Mouse (Mus musculus) erythroblast, embryonic 14.5 days (primary cell): ENCODE results near the gene Cdkn2aip. TPM values are rescaled to one million over a fixed set of nuclear protein-coding genes. Genes with fewer than 3 reads are reported as not detected.
A peak's percentile ranks its signal among the peaks of the same experiment; 100 is the strongest.

ENCODE experiments used
- H3K27me3 ChIP-seq: 2 replicates; pipeline ENCODE4 v1.6.1; 2012; ENCODE audit warnings: inconsistent platforms; ENCODE audit not compliant: control insufficient read depth
- H3K36me3 ChIP-seq: 2 replicates; pipeline ENCODE4 v1.6.1; 2012; ENCODE audit warnings: mild to moderate bottlenecking, inconsistent platforms; ENCODE audit not compliant: control insufficient read depth
- H3K4me1 ChIP-seq: 2 replicates; pipeline ENCODE4 v1.6.1; 2012; ENCODE audit warnings: inconsistent platforms; ENCODE audit not compliant: control insufficient read depth
- H3K4me3 ChIP-seq: replicated peaks from 2 replicates; pipeline ENCODE3; 2012; ENCODE audit warnings: moderate library complexity, mild to moderate bottlenecking, inconsistent platforms
- H3K9me3 ChIP-seq: 2 replicates; pipeline ENCODE4 v1.6.1; 2012; ENCODE audit warnings: low read length, inconsistent platforms, mixed read lengths; ENCODE audit not compliant: control insufficient read depth
- GATA1 ChIP-seq: IDR thresholded peaks from 2 replicates; pipeline ENCODE4 v1.6.1; 2012; ENCODE audit warnings: low read length, inconsistent platforms, mixed read lengths
- TAL1 ChIP-seq: IDR thresholded peaks from 3 replicates; pipeline ENCODE4 v1.6.1; 2012; ENCODE audit warnings: low read length, inconsistent platforms, mixed read lengths
- polyA plus RNA-seq: library from polyadenylated mRNA; stranded (reverse); fragments of >175 nt; gene quantifications from 2 replicates; pipeline ENCODE4 v1.2.3, GENCODE M21; 2012

Cdkn2aip gene
- polyA plus RNA-seq, 1 experiment: 2.2 TPM

- Histone ChIP-seq H3K27me3 (peaks cover 4% of the 10 kb centered on the region; the same call in 1 of the 2 replicates), H3K36me3 (no peaks in the 10 kb centered on the region), H3K4me3 (no peak overlapping the region), H3K9me3 (no peaks in the 10 kb centered on the region), H3K4me1 (no peaks in the 10 kb centered on the region)
- TF ChIP-seq GATA1 (no peak), TAL1 (no peak)
Observed at GRCm38 (mm10) chr8:47744803-47745202, 31.1 kb upstream of the Cdkn2aip start.

GRCm38 (mm10) chr8:47743419-47743818 is 29.7 kb upstream of the Cdkn2aip start:
- TF ChIP-seq TAL1 (no peak), GATA1 (no peak)
- Histone ChIP-seq H3K4me1 (no peaks in the 10 kb centered on the region), H3K27me3 (peaks cover 4% of the 10 kb centered on the region; the same call in 1 of the 2 replicates), H3K9me3 (no peaks in the 10 kb centered on the region), H3K36me3 (no peaks in the 10 kb centered on the region), H3K4me3 (no peak overlapping the region)

- Histone ChIP-seq H3K36me3 (no peaks in the 10 kb centered on the region), H3K4me1 (no peaks in the 10 kb centered on the region), H3K4me3 (no peak overlapping the region), H3K9me3 (no peaks in the 10 kb centered on the region), H3K27me3 (peaks cover 4% of the 10 kb centered on the region; the same call in 1 of the 2 replicates)
- no peak for TF ChIP-seq GATA1
- TF ChIP-seq TAL1: no peak
Observed at GRCm38 (mm10) chr8:47742992-47743391, 29.3 kb upstream of the Cdkn2aip start.

- Histone ChIP-seq H3K4me3 (no peak overlapping the region), H3K9me3 (no peaks in the 10 kb centered on the region), H3K4me1 (no peaks in the 10 kb centered on the region), H3K27me3 (peaks cover 4% of the 10 kb centered on the region; the same call in 1 of the 2 replicates), H3K36me3 (no peaks in the 10 kb centered on the region)
- TF ChIP-seq GATA1 (no peak), TAL1 (no peak)
Observed at GRCm38 (mm10) chr8:47742372-47742771, 28.6 kb upstream of the Cdkn2aip start.

GRCm38 (mm10) chr8:47737120-47737519 is 23.4 kb upstream of the Cdkn2aip start:
- H3K27me3 ChIP-seq: no peaks in the 10 kb centered on the region
- TF ChIP-seq TAL1: no peak; the same call in 2 of the 3 replicates
- TF ChIP-seq GATA1: no peak
- no peaks in the 10 kb centered on the region for H3K9me3 ChIP-seq
- H3K36me3 ChIP-seq: no peaks in the 10 kb centered on the region
- H3K4me3 ChIP-seq: no peak overlapping the region
- H3K4me1 ChIP-seq: no peaks in the 10 kb centered on the region

GRCm38 (mm10) chr8:47729324-47729723 is 15.6 kb upstream of the Cdkn2aip start:
- TF ChIP-seq TAL1 (no peak), GATA1 (no peak)
- Histone ChIP-seq H3K4me1 (no peaks in the 10 kb centered on the region), H3K9me3 (no peaks in the 10 kb centered on the region), H3K36me3 (no peaks in the 10 kb centered on the region), H3K27me3 (no peaks in the 10 kb centered on the region), H3K4me3 (no peak overlapping the region)

- Histone ChIP-seq H3K4me1 (no peaks in the 10 kb centered on the region), H3K27me3 (no peaks in the 10 kb centered on the region), H3K9me3 (no peaks in the 10 kb centered on the region), H3K36me3 (no peaks in the 10 kb centered on the region), H3K4me3 (no peak overlapping the region)
- TF ChIP-seq GATA1 (no peak), TAL1 (no peak)
Observed at GRCm38 (mm10) chr8:47726945-47727344, 13.2 kb upstream of the Cdkn2aip start.

GRCm38 (mm10) chr8:47721609-47722008 is 7.9 kb upstream of the Cdkn2aip start:
- no peaks in the 10 kb centered on the region; the same call in 1 of the 2 replicates for H3K27me3 ChIP-seq
- no peaks in the 10 kb centered on the region for H3K4me1 ChIP-seq
- no peak overlapping the region for H3K4me3 ChIP-seq
- TF ChIP-seq GATA1 (no peak), TAL1 (no peak)
- no peaks in the 10 kb centered on the region for H3K36me3 ChIP-seq
- H3K9me3 ChIP-seq: no peaks in the 10 kb centered on the region

GRCm38 (mm10) chr8:47718641-47719040 is 4.9 kb upstream of the Cdkn2aip start:
- TF ChIP-seq GATA1 (no peak), TAL1 (no peak)
- H3K4me3 ChIP-seq: no peak overlapping the region
- no peaks in the 10 kb centered on the region for H3K9me3 ChIP-seq
- H3K4me1 ChIP-seq: peaks cover 10% of the 10 kb centered on the region
- H3K27me3 ChIP-seq: no peaks in the 10 kb centered on the region; the same call in 1 of the 2 replicates
- no peaks in the 10 kb centered on the region for H3K36me3 ChIP-seq

- Histone ChIP-seq H3K9me3 (no peaks in the 10 kb centered on the region), H3K27me3 (no peaks in the 10 kb centered on the region), H3K4me3 (peak overlapping the region; percentile 100), H3K36me3 (peaks cover 38% of the 10 kb centered on the region), H3K4me1 (peaks cover 32% of the 10 kb centered on the region)
- TF ChIP-seq GATA1: no peak
- no peak for TF ChIP-seq TAL1
Observed at GRCm38 (mm10) chr8:47713171-47713663, 515 bp downstream of the Cdkn2aip start.
